Mouse (Mus musculus): Measurements from ENCODE around the gene Ppm1n.

- TF ChIP-seq POLR2A (IDR thresholded peaks at IDR 0.05; ENCODE audit: low read depth, low read length) = peak; percentile 47
- no peak for TF ChIP-seq CTCF (IDR thresholded peaks at IDR 0.05; ENCODE audit: borderline replicate concordance, insufficient read depth, low read length)
These were observed 10.0 kb downstream of the Ppm1n start for GRCm38 (mm10) chr7:19269721-19270441.

Data from embryonic fibroblast, embryonic 13.5 days (primary cell).